Mouse (Mus musculus) gastrocnemius, postnatal 36 days (tissue): ENCODE data around the gene Ccnb2. TPM values are rescaled to one million over a fixed set of nuclear protein-coding genes. Genes with fewer than 3 reads are reported as not detected.
A peak's percentile ranks its signal among the peaks of the same experiment; 100 is the strongest.

Experiments
- DNase-seq, 2 experiments: peaks; one replicate each; pipeline ENCODE4 v3.0.0; 2022
- intact Hi-C: fragments of 180-260 bp; cut with DNase I; formaldehyde crosslinking; loops from one replicate; pipeline ENCODE4 v1.15.1; 2025
- microRNA-seq, 2 experiments: library from miRNA; unstranded; fragments of <30 nt; microRNA quantifications; one replicate each; pipeline ENCODE4 v1.2.0; 2021
- total RNA-seq, 2 experiments: library from RNA; stranded (reverse); gene quantifications; 2 replicates each; pipeline ENCODE4 v1.2.3; 2021

Gene Ccnb2
- total RNA-seq, 2 experiments from 2014 or later, result 0.43 to 0.86 TPM

- intact Hi-C loops, result loop anchor here (10.0 kb wide), 1 partner anchor 183 kb away; the partner anchor contains the start of gene Myo1e
- DNase-seq, result peak in 1 of 2 experiments; percentile 18
Observed at GRCm38 (mm10) chr9:70387410-70388119, 33.8 kb downstream of the Ccnb2 start.

- DNase-seq, result no peak
- intact Hi-C loops, result loop anchor here (10.0 kb wide), 1 partner anchor 180 kb away; the partner anchor contains the start of gene Myo1e
Observed at GRCm38 (mm10) chr9:70384958-70385728, 36.2 kb downstream of the Ccnb2 start.

- no peak for DNase-seq
- intact Hi-C loops, result loop anchor here (10.0 kb wide), 1 partner anchor 180 kb away; the partner anchor contains the start of gene Myo1e
Observed at GRCm38 (mm10) chr9:70384494-70384893, 36.9 kb downstream of the Ccnb2 start.

GRCm38 (mm10) chr9:70383750-70384149 lies 37.6 kb downstream of the Ccnb2 start:
- no peak for DNase-seq
- intact Hi-C loops, result loop anchor here (10.0 kb wide), 1 partner anchor 179 kb away; the partner anchor contains the start of gene Myo1e

- intact Hi-C loops, result loop anchor here (10.0 kb wide), 1 partner anchor 177 kb away; the partner anchor contains the start of gene Myo1e
- peak in 1 of 2 experiments; percentile 10 for DNase-seq
Observed at GRCm38 (mm10) chr9:70382091-70382490, 39.3 kb downstream of the Ccnb2 start.

GRCm38 (mm10) chr9:70379502-70380467 lies 41.6 kb downstream of the Ccnb2 start:
- DNase-seq, result no peak
- intact Hi-C loops, result loop anchor here (10.0 kb wide), 1 partner anchor 175 kb away; the partner anchor contains the start of gene Myo1e

- intact Hi-C loops, result no loop called here
- no peak for DNase-seq
Observed at GRCm38 (mm10) chr9:70371638-70372037, 49.7 kb downstream of the Ccnb2 start.

- intact Hi-C loops, result no loop called here
Observed at GRCm38 (mm10) chr9:70366898-70367297, 54.4 kb downstream of the Ccnb2 start.

GRCm38 (mm10) chr9:70365915-70366314 lies 55.4 kb downstream of the Ccnb2 start:
- DNase-seq, result no peak
- intact Hi-C loops, result no loop called here

More at GRCm38 (mm10) chr9:70366898-70367297, 54.4 kb downstream of the Ccnb2 start:
- no peak for DNase-seq

- intact Hi-C loops, result no loop called here
- DNase-seq, result no peak
Observed at GRCm38 (mm10) chr9:70364741-70365140, 56.6 kb downstream of the Ccnb2 start.

- no peak for DNase-seq
- intact Hi-C loops, result no loop called here
Observed at GRCm38 (mm10) chr9:70359402-70360131, 61.8 kb downstream of the Ccnb2 start.

Small RNAs within 50 kb of the gene (microRNA-seq; reads per million reads assigned to microRNA genes)
- gene Mir5626, result 0 to 1.4 reads per million in 2 experiments

Other genes with a start within 250 kb of the Ccnb2 start
- gene Myo1e, start 214.2 kb downstream of the Ccnb2 start, total RNA-seq, result 1 to 10 TPM; 7.0 to 8.4 TPM
- 10 to 100 TPM; 12.2 to 12.7 TPM for gene Rnf111, start 82.2 kb upstream of the Ccnb2 start, total RNA-seq
- gene Sltm, start 121.2 kb upstream of the Ccnb2 start, total RNA-seq, result 10 to 100 TPM; 14.0 to 15.7 TPM
- gene Gm10642, start 234.7 kb upstream of the Ccnb2 start, total RNA-seq, result under 1 TPM in 1 of 2 experiments, not detected in 1; 0.15 TPM
- gene Mindy2, start 235.6 kb upstream of the Ccnb2 start, total RNA-seq, result 10 to 100 TPM; 13.2 to 13.9 TPM